Comparison of ENCODE assay signal across 20 mouse cellular contexts in the genomic region with DNA sequence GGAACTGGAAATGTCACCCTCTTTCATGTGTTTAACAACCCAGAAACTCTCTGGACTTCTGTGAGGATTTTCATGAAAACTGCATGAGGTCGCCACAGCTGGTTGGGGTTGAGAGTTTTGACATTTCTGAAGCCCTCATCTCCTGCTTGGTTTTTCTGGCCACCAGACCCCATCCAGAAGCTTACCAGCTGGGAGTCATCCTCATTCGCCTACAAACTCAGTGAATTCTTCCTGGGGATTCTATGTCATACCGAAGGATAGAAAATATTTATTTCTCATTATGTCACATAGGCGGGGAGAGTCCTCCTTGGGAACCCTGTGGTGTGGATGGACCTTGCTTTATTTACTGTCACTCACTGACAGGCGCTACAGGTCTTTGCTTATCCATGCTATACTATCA. TPM values are rescaled to one million over a fixed set of nuclear protein-coding genes. Genes with fewer than 3 reads are reported as not detected.
"Had no signal": no experiment of that assay in that cellular context is flagged by ENCODE, and none has a peak within 500 bp of the region (broad histone marks: within the 10 kb centered on the region; RNA-seq: fewer than 3 reads in every experiment).

No protein-coding gene starts in this region.

- H3K4me1 ChIP-seq: intestine, embryonic 15.5 days; limb, embryonic 12.5 days; limb, embryonic 15.5 days had no signal

- ATAC-seq: intestine, embryonic 15.5 days; liver, postnatal 0 days had no signal

- H3K4me2 ChIP-seq: intestine, embryonic 15.5 days; limb, embryonic 12.5 days; limb, embryonic 15.5 days; liver, embryonic 11.5 days had no signal

- H3K36me3 ChIP-seq: intestine, embryonic 15.5 days; limb, embryonic 12.5 days; limb, embryonic 15.5 days; midbrain, embryonic 10.5 days had no signal

- H3K27me3 ChIP-seq: intestine, embryonic 15.5 days; limb, embryonic 12.5 days; limb, embryonic 15.5 days had no signal

- H3K4me3 ChIP-seq: intestine, embryonic 15.5 days; limb, embryonic 12.5 days; limb, embryonic 15.5 days; megakaryocyte, embryonic 14.5 days; midbrain, embryonic 10.5 days had no signal

- H3K9me3 ChIP-seq: intestine, embryonic 15.5 days; limb, embryonic 12.5 days; limb, embryonic 15.5 days had no signal

- H3K9ac ChIP-seq: intestine, embryonic 15.5 days; limb, embryonic 12.5 days; limb, embryonic 15.5 days; liver, embryonic 14.5 days; liver, postnatal 0 days had no signal

- H3K27ac ChIP-seq: intestine, embryonic 15.5 days; limb, embryonic 12.5 days; limb, embryonic 15.5 days; liver, embryonic 14.5 days; midbrain, embryonic 10.5 days had no signal

- DNase-seq: kidney, adult 11 months; kidney, adult 9 months; kidney, postnatal 14 days; kidney, postnatal 4 days; left cerebral cortex, postnatal 4 days; liver, postnatal 0 days; midbrain, embryonic 14.5 days; thymus, adult 18-20 months; thymus, postnatal 36 days had no signal

RNA-seq across cellular contexts. Expression of a gene that starts 41.8 kb away (rescaled TPM):
- polyA plus RNA-seq: liver, embryonic 14.5 days; neural tube, embryonic 11.5 days; small intestine, adult 2 months; spleen, adult 2 months; stomach, embryonic 16.5 days had no signal

RNA-seq across cellular contexts. Expression of a gene that starts 49.1 kb away (rescaled TPM):
- polyA plus RNA-seq: liver, embryonic 14.5 days had no signal
